Mouse (Mus musculus): ENCODE measurements around the gene Banp. TPM values are rescaled to one million over a fixed set of nuclear protein-coding genes. Genes with fewer than 3 reads are reported as not detected.

The Banp gene
- polyA plus RNA-seq, 1 experiment from 2014 or later: 53.0 TPM

DNA sequence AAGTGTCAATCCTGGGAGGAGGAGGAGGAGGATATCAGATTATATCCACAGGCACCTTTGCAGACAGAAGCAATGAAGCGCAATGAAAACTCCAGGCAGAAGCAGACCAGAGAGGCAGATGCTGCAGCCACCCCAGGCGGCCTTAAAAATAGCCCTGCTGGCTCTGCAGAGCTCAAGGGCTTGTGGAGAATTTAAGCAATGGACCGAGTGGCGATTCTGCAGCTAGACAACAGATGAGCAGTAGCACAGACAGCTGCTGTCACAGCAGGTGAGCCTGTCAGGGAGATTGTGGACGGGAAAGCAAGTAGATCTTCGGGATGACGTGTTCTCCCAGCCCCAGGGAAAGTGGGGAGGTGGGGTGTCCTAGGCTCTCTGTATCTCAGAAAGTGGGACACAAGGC lies 81.4 kb downstream of the Banp start:
- no peak overlapping the region for H3K4me3 ChIP-seq (ENCODE audit: low read length)
- no peaks in the 10 kb centered on the region for H3K4me1 ChIP-seq (replicated peaks; ENCODE audit: control insufficient read depth, insufficient read depth, low read length)
- H3K36me3 ChIP-seq (ENCODE audit: control insufficient read depth, insufficient read depth, low read length): peaks cover 7% of the 10 kb centered on the region
- H3K27me3 ChIP-seq (ENCODE audit: control insufficient read depth, insufficient read depth, low read depth, low read length): no peaks in the 10 kb centered on the region
- H3K4me2 ChIP-seq (ENCODE audit: low read depth, low read length): no peak overlapping the region
- ATAC-seq (ENCODE audit: low read depth): no peak
- H3K9me3 ChIP-seq (ENCODE audit: control insufficient read depth, low read length): no peaks in the 10 kb centered on the region
- 49% methylated on average over 7 of the region's 7 CpGs for WGBS
- H3K27ac ChIP-seq (ENCODE audit: low read length): no peak overlapping the region
- no peak overlapping the region for H3K9ac ChIP-seq (ENCODE audit: low read length)

DNA sequence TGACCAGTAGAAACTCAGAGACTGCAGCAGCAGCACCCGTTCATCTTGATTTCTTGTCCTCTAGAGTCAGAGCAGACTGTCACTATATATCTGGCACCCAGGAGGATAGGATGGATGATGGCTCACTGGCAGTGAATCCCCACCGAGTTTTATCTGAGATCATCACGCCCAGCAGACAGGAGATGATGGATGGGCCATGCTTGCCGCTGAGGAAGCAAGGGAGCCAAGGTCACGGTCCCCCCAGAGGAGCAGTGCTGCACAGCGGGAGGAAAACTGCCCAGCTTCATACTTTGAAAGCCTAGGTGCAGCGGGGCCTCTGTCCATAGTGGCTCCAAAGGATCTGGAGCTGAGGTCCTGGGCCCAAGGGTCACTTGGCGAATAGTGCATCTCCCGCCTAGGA lies 83.2 kb downstream of the Banp start:
- no peaks in the 10 kb centered on the region for H3K36me3 ChIP-seq (ENCODE audit: control insufficient read depth, insufficient read depth, low read length)
- no peaks in the 10 kb centered on the region for H3K27me3 ChIP-seq (ENCODE audit: control insufficient read depth, insufficient read depth, low read depth, low read length)
- no peak overlapping the region for H3K4me2 ChIP-seq (ENCODE audit: low read depth, low read length)
- no peaks in the 10 kb centered on the region for H3K4me1 ChIP-seq (replicated peaks; ENCODE audit: control insufficient read depth, insufficient read depth, low read length)
- no peak overlapping the region for H3K27ac ChIP-seq (ENCODE audit: low read length)
- WGBS: 24% methylated on average over 9 of the region's 9 CpGs
- no peaks in the 10 kb centered on the region for H3K9me3 ChIP-seq (ENCODE audit: control insufficient read depth, low read length)
- H3K9ac ChIP-seq (ENCODE audit: low read length): no peak overlapping the region
- H3K4me3 ChIP-seq (ENCODE audit: low read length): no peak overlapping the region
- ATAC-seq (ENCODE audit: low read depth): no peak

DNA sequence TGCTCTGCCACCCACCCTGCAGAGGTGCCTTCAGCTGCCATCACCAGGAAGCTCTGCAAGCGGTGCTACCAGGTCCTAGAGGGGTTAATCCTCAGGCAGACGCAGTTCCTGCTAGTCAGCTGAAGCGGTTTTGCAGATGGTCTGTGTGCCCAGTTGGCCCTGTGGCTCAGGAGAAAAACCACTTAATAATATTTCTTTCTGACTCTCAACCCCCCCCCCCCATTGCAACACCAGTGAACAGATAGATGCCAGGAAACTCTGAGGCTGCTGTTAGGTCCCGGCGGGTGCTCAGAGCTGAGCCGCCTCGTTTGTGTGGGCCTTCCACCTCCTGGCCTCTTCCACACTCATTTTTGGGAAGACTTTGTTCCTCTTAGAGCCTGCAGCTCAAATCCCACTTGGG lies 86.0 kb downstream of the Banp start:
- Histone ChIP-seq H3K9ac (ENCODE audit: low read length) (no peak overlapping the region), H3K27me3 (ENCODE audit: control insufficient read depth, insufficient read depth, low read depth, low read length) (no peaks in the 10 kb centered on the region), H3K27ac (ENCODE audit: low read length) (no peak overlapping the region), H3K4me1 (replicated peaks; ENCODE audit: control insufficient read depth, insufficient read depth, low read length) (no peaks in the 10 kb centered on the region), H3K4me3 (ENCODE audit: low read length) (no peak overlapping the region), H3K4me2 (ENCODE audit: low read depth, low read length) (no peak overlapping the region), H3K36me3 (ENCODE audit: control insufficient read depth, insufficient read depth, low read length) (no peaks in the 10 kb centered on the region), H3K9me3 (ENCODE audit: control insufficient read depth, low read length) (no peaks in the 10 kb centered on the region)
- WGBS: 63% methylated on average over 7 of the region's 7 CpGs
- no peak for ATAC-seq (ENCODE audit: low read depth)

DNA sequence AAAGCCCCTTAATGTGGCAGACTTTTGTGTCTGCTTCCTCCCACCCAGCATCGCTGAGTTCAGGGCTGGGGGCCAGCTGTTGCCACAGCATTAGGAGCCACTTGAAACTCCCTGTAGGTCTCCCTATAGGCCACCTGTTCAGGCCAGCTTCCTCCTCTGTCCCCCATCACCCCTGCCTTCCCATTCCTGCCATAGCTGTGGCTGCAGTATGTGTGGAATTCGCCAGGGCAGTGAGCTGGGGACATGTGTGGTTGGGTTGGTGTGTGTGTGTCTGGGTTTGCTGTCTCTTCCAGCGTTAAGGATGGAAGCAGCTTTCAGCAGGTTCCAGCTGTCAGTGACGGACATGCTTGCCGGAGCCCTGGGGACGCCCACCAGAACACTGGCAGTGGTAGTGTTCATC lies 86.8 kb downstream of the Banp start:
- no peaks in the 10 kb centered on the region for H3K36me3 ChIP-seq (ENCODE audit: control insufficient read depth, insufficient read depth, low read length)
- WGBS: 63% methylated on average over 6 of the region's 6 CpGs
- no peaks in the 10 kb centered on the region; the same call in 1 of the 2 replicates for H3K27me3 ChIP-seq (ENCODE audit: control insufficient read depth, insufficient read depth, low read depth, low read length)
- no peak overlapping the region for H3K9ac ChIP-seq (ENCODE audit: low read length)
- H3K4me1 ChIP-seq (replicated peaks; ENCODE audit: control insufficient read depth, insufficient read depth, low read length): no peaks in the 10 kb centered on the region
- no peak overlapping the region for H3K4me2 ChIP-seq (ENCODE audit: low read depth, low read length)
- no peak for ATAC-seq (ENCODE audit: low read depth)
- no peaks in the 10 kb centered on the region for H3K9me3 ChIP-seq (ENCODE audit: control insufficient read depth, low read length)
- no peak overlapping the region for H3K4me3 ChIP-seq (ENCODE audit: low read length)
- no peak overlapping the region for H3K27ac ChIP-seq (ENCODE audit: low read length)

GRCm38 (mm10) chr8:122037279-122037678 lies 87.7 kb downstream of the Banp start:
- H3K4me3 ChIP-seq (ENCODE audit: low read length): no peak overlapping the region
- H3K4me2 ChIP-seq (ENCODE audit: low read depth, low read length): no peak overlapping the region
- no peak overlapping the region for H3K27ac ChIP-seq (ENCODE audit: low read length)
- no peak overlapping the region for H3K9ac ChIP-seq (ENCODE audit: low read length)
- no peaks in the 10 kb centered on the region for H3K36me3 ChIP-seq (ENCODE audit: control insufficient read depth, insufficient read depth, low read length)
- peaks cover 3% of the 10 kb centered on the region; the same call in 1 of the 2 replicates for H3K4me1 ChIP-seq (replicated peaks; ENCODE audit: control insufficient read depth, insufficient read depth, low read length)
- WGBS: 74% methylated on average over 7 of the region's 7 CpGs
- no peak for ATAC-seq (ENCODE audit: low read depth)
- no peaks in the 10 kb centered on the region for H3K9me3 ChIP-seq (ENCODE audit: control insufficient read depth, low read length)
- H3K27me3 ChIP-seq (ENCODE audit: control insufficient read depth, insufficient read depth, low read depth, low read length): no peaks in the 10 kb centered on the region; the same call in 1 of the 2 replicates

DNA sequence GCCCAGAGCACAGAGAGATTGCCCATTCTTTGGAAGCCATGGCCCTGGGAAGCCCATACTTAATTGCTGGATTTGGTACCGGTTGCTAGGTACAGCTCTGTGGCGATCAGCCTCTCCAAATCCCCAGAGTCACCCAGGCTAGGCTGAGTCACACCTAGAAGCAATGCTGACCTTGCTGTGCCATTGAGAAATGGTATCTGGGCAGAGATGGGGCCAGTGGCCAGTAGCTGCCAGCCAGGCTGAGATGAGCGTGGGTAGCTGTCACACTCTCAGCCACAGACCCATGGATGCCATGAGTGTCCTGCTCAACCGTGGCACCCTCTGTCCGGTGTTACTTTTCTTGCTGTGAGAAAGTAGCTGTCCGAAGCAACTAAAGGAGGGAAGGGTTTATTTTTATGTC lies 88.5 kb downstream of the Banp start:
- ATAC-seq (ENCODE audit: low read depth): no peak

DNA sequence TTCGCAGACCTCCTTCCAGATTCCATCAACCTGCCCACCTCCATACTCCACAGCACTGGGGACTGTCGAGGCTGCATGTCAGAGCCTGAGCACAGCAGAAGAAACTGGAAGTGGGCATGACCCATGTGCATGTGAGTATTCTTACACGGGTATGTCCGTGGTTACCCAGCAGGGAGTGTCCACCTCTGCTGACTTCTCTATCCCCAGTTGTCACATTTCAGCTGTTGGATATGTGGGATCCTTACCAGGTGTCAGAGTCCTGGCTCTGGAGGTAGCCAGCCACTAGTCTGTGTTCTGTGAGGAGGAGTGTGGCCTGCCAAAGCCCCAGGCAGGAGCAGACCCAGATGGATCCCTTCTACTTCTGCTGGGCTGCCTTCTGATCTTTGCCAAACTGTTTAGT lies 89.9 kb downstream of the Banp start:
- Histone ChIP-seq H3K4me1 (replicated peaks; ENCODE audit: control insufficient read depth, insufficient read depth, low read length) (peaks cover 9% of the 10 kb centered on the region; the same call in 1 of the 2 replicates), H3K9ac (ENCODE audit: low read length) (no peak overlapping the region), H3K27me3 (ENCODE audit: control insufficient read depth, insufficient read depth, low read depth, low read length) (peaks cover 3% of the 10 kb centered on the region; the same call in 1 of the 2 replicates), H3K9me3 (ENCODE audit: control insufficient read depth, low read length) (no peaks in the 10 kb centered on the region), H3K27ac (ENCODE audit: low read length) (no peak overlapping the region), H3K4me3 (ENCODE audit: low read length) (no peak overlapping the region), H3K4me2 (ENCODE audit: low read depth, low read length) (no peak overlapping the region), H3K36me3 (ENCODE audit: control insufficient read depth, insufficient read depth, low read length) (no peaks in the 10 kb centered on the region)
- no peak for ATAC-seq (ENCODE audit: low read depth)
- WGBS: 75% methylated on average over 4 of the region's 4 CpGs

More for the DNA sequence above, 88.5 kb downstream of the Banp start:
- WGBS: 87% methylated on average over 6 of the region's 6 CpGs
- Histone ChIP-seq H3K4me1 (replicated peaks; ENCODE audit: control insufficient read depth, insufficient read depth, low read length) (peaks cover 5% of the 10 kb centered on the region; the same call in 1 of the 2 replicates), H3K9me3 (ENCODE audit: control insufficient read depth, low read length) (no peaks in the 10 kb centered on the region), H3K27ac (ENCODE audit: low read length) (no peak overlapping the region), H3K9ac (ENCODE audit: low read length) (no peak overlapping the region), H3K4me2 (ENCODE audit: low read depth, low read length) (no peak overlapping the region), H3K27me3 (ENCODE audit: control insufficient read depth, insufficient read depth, low read depth, low read length) (peaks cover 3% of the 10 kb centered on the region; the same call in 1 of the 2 replicates), H3K36me3 (ENCODE audit: control insufficient read depth, insufficient read depth, low read length) (no peaks in the 10 kb centered on the region), H3K4me3 (ENCODE audit: low read length) (no peak overlapping the region)

DNA sequence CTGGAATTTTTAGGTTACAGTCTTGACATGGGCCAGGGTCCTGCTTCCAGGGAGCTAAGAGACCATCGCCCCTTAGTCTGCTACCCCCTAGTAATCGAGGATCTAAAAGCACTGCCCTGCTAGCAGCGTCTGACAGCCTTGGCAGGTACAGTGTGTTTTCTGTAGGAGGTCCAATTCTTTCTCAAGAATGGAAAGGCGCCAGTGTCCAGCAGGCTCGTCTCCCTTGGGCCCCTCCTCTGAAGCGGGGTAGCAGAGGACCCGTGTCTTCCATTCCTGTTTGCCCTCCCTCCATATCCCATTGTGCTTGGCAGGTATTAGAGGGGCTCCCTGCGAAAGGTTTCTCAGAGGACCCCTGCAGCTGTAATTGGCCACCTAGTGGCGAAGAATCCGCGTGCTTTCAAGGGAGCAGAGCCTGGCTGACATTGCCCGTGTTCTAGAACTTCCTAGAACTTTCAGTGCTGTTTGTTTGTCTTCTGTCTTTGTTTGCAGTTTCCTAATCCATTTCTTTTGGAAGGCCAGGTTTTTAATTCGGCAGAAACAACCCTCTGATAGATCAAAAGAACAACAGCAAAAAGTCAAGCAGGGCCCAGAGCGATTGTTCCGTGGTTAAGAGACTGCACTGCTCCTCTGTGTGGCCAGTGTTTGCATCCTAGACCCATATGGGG lies 97.8 kb downstream of the Banp start:
- Histone ChIP-seq H3K27ac (ENCODE audit: low read length) (no peak overlapping the region), H3K4me1 (replicated peaks; ENCODE audit: control insufficient read depth, insufficient read depth, low read length) (peaks cover 5% of the 10 kb centered on the region; the same call in 1 of the 2 replicates), H3K9me3 (ENCODE audit: control insufficient read depth, low read length) (no peaks in the 10 kb centered on the region), H3K4me3 (ENCODE audit: low read length) (no peak overlapping the region), H3K9ac (ENCODE audit: low read length) (no peak overlapping the region), H3K27me3 (ENCODE audit: control insufficient read depth, insufficient read depth, low read depth, low read length) (0 out of 2 replicates have a peak, but pooled peaks cover 3% of the 10 kb centered on the region), H3K4me2 (ENCODE audit: low read depth, low read length) (no peak overlapping the region), H3K36me3 (ENCODE audit: control insufficient read depth, insufficient read depth, low read length) (no peaks in the 10 kb centered on the region)
- ATAC-seq (ENCODE audit: low read depth): no peak
- WGBS: 56% methylated on average over 15 of the region's 15 CpGs

DNA sequence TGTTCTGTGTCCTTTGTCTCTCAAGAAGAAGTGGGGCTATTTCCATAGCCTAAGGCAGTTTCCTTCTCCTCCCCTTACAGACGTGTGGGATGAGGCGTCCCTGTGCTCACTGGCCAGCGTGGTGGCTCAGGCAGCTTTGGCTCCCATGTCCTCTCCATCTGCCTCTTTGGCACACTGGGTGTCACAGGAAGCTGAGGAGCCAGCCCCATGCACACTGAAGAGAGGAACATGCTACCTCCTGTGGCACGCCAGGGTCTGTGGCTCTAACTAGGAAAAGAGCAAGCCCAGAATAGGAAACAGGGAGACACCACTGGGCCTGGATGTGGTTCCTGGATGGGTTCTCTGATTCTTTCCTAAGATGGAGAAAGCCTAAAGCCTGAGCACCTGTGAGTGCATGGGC lies 99.7 kb downstream of the Banp start:
- Histone ChIP-seq H3K9ac (ENCODE audit: low read length) (no peak overlapping the region), H3K27me3 (ENCODE audit: control insufficient read depth, insufficient read depth, low read depth, low read length) (no peaks in the 10 kb centered on the region), H3K4me3 (ENCODE audit: low read length) (no peak overlapping the region), H3K27ac (ENCODE audit: low read length) (no peak overlapping the region), H3K4me2 (ENCODE audit: low read depth, low read length) (no peak overlapping the region), H3K9me3 (ENCODE audit: control insufficient read depth, low read length) (no peaks in the 10 kb centered on the region), H3K36me3 (ENCODE audit: control insufficient read depth, insufficient read depth, low read length) (no peaks in the 10 kb centered on the region), H3K4me1 (replicated peaks; ENCODE audit: control insufficient read depth, insufficient read depth, low read length) (no peaks in the 10 kb centered on the region)
- 82% methylated on average over 4 of the region's 4 CpGs for WGBS
- no peak for ATAC-seq (ENCODE audit: low read depth)
